19 mouse cellular contexts compared by ENCODE assay signal in the genomic region with DNA sequence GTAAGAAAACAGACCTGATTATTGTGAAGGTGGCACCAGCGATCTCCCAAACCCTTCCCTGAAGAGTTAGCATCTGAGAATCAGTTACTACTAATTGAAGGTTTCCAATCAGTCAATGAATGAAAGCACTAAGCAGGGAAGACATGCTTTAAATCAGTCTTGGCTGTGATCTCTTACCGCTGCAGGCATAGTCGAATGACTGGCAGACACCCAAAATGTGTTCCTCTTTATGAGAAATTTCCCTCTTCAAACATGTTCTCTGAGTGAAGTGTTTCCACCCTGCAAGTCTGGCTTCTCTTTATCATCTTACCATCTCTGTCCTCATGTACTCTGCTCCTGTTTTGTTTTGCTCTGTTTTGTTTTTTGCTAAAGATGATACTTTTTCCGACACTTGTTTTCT. TPM values are rescaled to one million over a fixed set of nuclear protein-coding genes. Genes with fewer than 3 reads are reported as not detected.
"Had no signal": no experiment of that assay in that cellular context is flagged by ENCODE, and none has a peak within 500 bp of the region (broad histone marks: within the 10 kb centered on the region; RNA-seq: fewer than 3 reads in every experiment).

No protein-coding gene starts in this region.

- H3K9me3 ChIP-seq: limb, embryonic 15.5 days; liver, embryonic 12.5 days; midbrain, embryonic 12.5 days had no signal

- H3K27ac ChIP-seq: layer of hippocampus, adult 2 months; limb, embryonic 15.5 days; liver, embryonic 12.5 days; midbrain, embryonic 12.5 days; stomach, postnatal 0 days had no signal

- H3K36me3 ChIP-seq: limb, embryonic 15.5 days; liver, embryonic 12.5 days; midbrain, embryonic 12.5 days had no signal

- H3K4me2 ChIP-seq: limb, embryonic 15.5 days; liver, embryonic 12.5 days; lung, embryonic 14.5 days; midbrain, embryonic 12.5 days had no signal

- DNase-seq: kidney, postnatal 10 days; kidney, postnatal 4 days; left cerebral cortex, postnatal 4 days; lung, embryonic 14.5 days; thymus, adult 18-20 months; thymus, postnatal 14 days had no signal

- ATAC-seq: liver, embryonic 12.5 days had no signal

- H3K4me3 ChIP-seq: layer of hippocampus, adult 2 months; limb, embryonic 15.5 days; liver, embryonic 12.5 days; midbrain, embryonic 12.5 days had no signal

- H3K9ac ChIP-seq: limb, embryonic 15.5 days; liver, embryonic 12.5 days; lung, embryonic 14.5 days; midbrain, embryonic 12.5 days had no signal

RNA-seq across cellular contexts. Expression of a gene that starts 2.8 kb away (rescaled TPM):
- total RNA-seq: layer of hippocampus, adult 2 months; layer of hippocampus, postnatal 14 days; left cerebral cortex, adult 18-20 months; left cerebral cortex, postnatal 10 days; left cerebral cortex, postnatal 4 days; megakaryocyte-erythroid progenitor cell, adult 5-6 weeks; midbrain, postnatal 0 days had no signal
- polyA plus RNA-seq: liver, embryonic 12.5 days; liver, embryonic 16.5 days; midbrain, embryonic 12.5 days had no signal

RNA-seq across cellular contexts. Expression of a gene that starts 29.8 kb away (rescaled TPM):
- total RNA-seq: layer of hippocampus, adult 2 months; layer of hippocampus, postnatal 14 days; left cerebral cortex, adult 18-20 months; left cerebral cortex, postnatal 10 days; left cerebral cortex, postnatal 4 days; megakaryocyte-erythroid progenitor cell, adult 5-6 weeks; midbrain, postnatal 0 days had no signal
- polyA plus RNA-seq: kidney, embryonic 14.5 days; limb, embryonic 15.5 days; liver, embryonic 12.5 days; liver, embryonic 16.5 days; lung, embryonic 14.5 days; midbrain, embryonic 12.5 days; midbrain, postnatal 0 days; neural tube, embryonic 14.5 days; stomach, postnatal 0 days had no signal
